Mouse (Mus musculus) olfactory bulb, adult 2 months (tissue): ENCODE data around the gene St3gal3. TPM values are rescaled to one million over a fixed set of nuclear protein-coding genes. Genes with fewer than 3 reads are reported as not detected.

Source experiments
- H3K27ac ChIP-seq: fragments of 200-500 bp; 2 replicates; pipeline ENCODE4 v1.5.1; 2012; ENCODE audit warnings: low read depth, low read length; ENCODE audit not compliant: insufficient read depth
- H3K4me1 ChIP-seq: fragments of 200-500 bp; 2 replicates; pipeline ENCODE4 v1.6.1; 2012; ENCODE audit warnings: low read length; ENCODE audit not compliant: control insufficient read depth, insufficient read depth
- H3K4me3 ChIP-seq: fragments of 200-500 bp; 2 replicates; pipeline ENCODE4 v1.5.1; 2012; ENCODE audit warnings: mild to moderate bottlenecking, low read depth, low read length, moderate library complexity; ENCODE audit not compliant: insufficient read depth
- CTCF ChIP-seq: fragments of 200-500 bp; IDR thresholded peaks from 2 replicates; pipeline ENCODE4 v1.5.1; 2012; ENCODE audit warnings: low read depth, mild to moderate bottlenecking, low read length, moderate library complexity; ENCODE audit not compliant: insufficient read depth
- POLR2A ChIP-seq: fragments of 200-500 bp; IDR thresholded peaks from 2 replicates; pipeline ENCODE4 v1.6.1; 2012; ENCODE audit warnings: mild to moderate bottlenecking, low read depth, low read length, moderate library complexity; ENCODE audit not compliant: insufficient read depth
- WGBS: fragments of 180-500 bp; shearing (Covaris S2); methylation state at CpG from one replicate; pipeline ENCODE4 v1.1.7; 2018; 5-methylcytosine and 5-hydroxymethylcytosine counted together
- polyA plus RNA-seq: library from polyadenylated mRNA; stranded (reverse); fragments of >200 nt; gene quantifications from 2 replicates; pipeline ENCODE4 v1.2.4, GENCODE M21; 2012; ENCODE audit warnings: low replicate concordance; ENCODE audit not compliant: missing spikeins, insufficient read depth, insufficient read length

The St3gal3 gene
- polyA plus RNA-seq, 1 experiment: not detected

- H3K27ac ChIP-seq: 0 out of 2 replicates have a peak overlapping the region, but pooled peaks have one; percentile 10
- H3K4me1 ChIP-seq: peaks cover 38% of the 10 kb centered on the region
- TF ChIP-seq CTCF (no peak), POLR2A (no peak)
- 46% methylated on average over 7 of the region's 7 CpGs for WGBS
- no peak overlapping the region for H3K4me3 ChIP-seq
Observed at GRCm38 (mm10) chr4:118025931-118026330, 108.8 kb downstream of the St3gal3 start.

GRCm38 (mm10) chr4:118025381-118025780, 109.3 kb downstream of the St3gal3 start:
- no peak overlapping the region for H3K4me3 ChIP-seq
- 92% methylated on average over 7 of the region's 7 CpGs for WGBS
- TF ChIP-seq CTCF: no peak
- TF ChIP-seq POLR2A: no peak
- H3K4me1 ChIP-seq: peaks cover 37% of the 10 kb centered on the region
- H3K27ac ChIP-seq: 0 out of 2 replicates have a peak overlapping the region, but pooled peaks have one; percentile 10

- Histone ChIP-seq H3K4me3 (no peak overlapping the region), H3K27ac (peak overlapping the region; percentile 70), H3K4me1 (peaks cover 41% of the 10 kb centered on the region)
- TF ChIP-seq POLR2A (no peak), CTCF (no peak)
- WGBS: 77% methylated on average over 3 of the region's 3 CpGs
Observed at GRCm38 (mm10) chr4:118022811-118023210, 111.9 kb downstream of the St3gal3 start.

- WGBS: 48% methylated on average over 4 of the region's 4 CpGs
- TF ChIP-seq POLR2A (no peak), CTCF (no peak)
- no peak overlapping the region for H3K4me3 ChIP-seq
- peaks cover 44% of the 10 kb centered on the region for H3K4me1 ChIP-seq
- peak overlapping the region; percentile 70 for H3K27ac ChIP-seq
Observed at GRCm38 (mm10) chr4:118022406-118022805, 112.3 kb downstream of the St3gal3 start.

- no peak for TF ChIP-seq POLR2A
- TF ChIP-seq CTCF: no peak
- Histone ChIP-seq H3K4me1 (peaks cover 54% of the 10 kb centered on the region), H3K27ac (peak overlapping the region; percentile 53), H3K4me3 (no peak overlapping the region)
- WGBS: 32% methylated on average over 8 of the region's 8 CpGs
Observed at GRCm38 (mm10) chr4:118019640-118020039, 115.1 kb downstream of the St3gal3 start.

GRCm38 (mm10) chr4:118019218-118019617, 115.5 kb downstream of the St3gal3 start:
- Histone ChIP-seq H3K4me1 (peaks cover 59% of the 10 kb centered on the region), H3K4me3 (no peak overlapping the region), H3K27ac (peak overlapping the region; percentile 53)
- WGBS: 61% methylated on average over 5 of the region's 5 CpGs
- TF ChIP-seq CTCF (no peak), POLR2A (no peak)

GRCm38 (mm10) chr4:118017021-118017805, 117.5 kb downstream of the St3gal3 start:
- H3K4me3 ChIP-seq: no peak overlapping the region
- WGBS: 74% methylated on average over 16 of the region's 16 CpGs
- TF ChIP-seq POLR2A (no peak), CTCF (no peak)
- peaks cover 57% of the 10 kb centered on the region for H3K4me1 ChIP-seq
- H3K27ac ChIP-seq: peak overlapping the region; percentile 38; the same call in 1 of the 2 replicates

GRCm38 (mm10) chr4:118016323-118016911, 118.3 kb downstream of the St3gal3 start:
- TF ChIP-seq CTCF (no peak), POLR2A (no peak)
- 57% methylated on average over 10 of the region's 10 CpGs for WGBS
- Histone ChIP-seq H3K4me1 (peaks cover 52% of the 10 kb centered on the region), H3K27ac (peak overlapping the region; percentile 38; the same call in 1 of the 2 replicates), H3K4me3 (no peak overlapping the region)

- Histone ChIP-seq H3K4me1 (peaks cover 52% of the 10 kb centered on the region), H3K27ac (no peak overlapping the region), H3K4me3 (no peak overlapping the region)
- TF ChIP-seq POLR2A: no peak
- TF ChIP-seq CTCF: no peak
- WGBS: 74% methylated on average over 6 of the region's 6 CpGs
Observed at GRCm38 (mm10) chr4:118015636-118016035, 119.1 kb downstream of the St3gal3 start.
